In genomic region chr7:141464603-141465201, GRCm38 (mm10) we compare ENCODE assay signal across 9 mouse cellular contexts. TPM values are rescaled to one million over a fixed set of nuclear protein-coding genes. Genes with fewer than 3 reads are reported as not detected.
A peak's percentile ranks its signal among the peaks of the same experiment; 100 is the strongest.
DNase-seq lines count a peak whose midpoint lies in the region; ATAC-seq and TF ChIP-seq lines count a peak whose summit lies in the region.
"Had no signal": no experiment of that assay in that cellular context is flagged by ENCODE, and none has a peak within 500 bp of the region (broad histone marks: within the 10 kb centered on the region; RNA-seq: fewer than 3 reads in every experiment).

No protein-coding gene starts in this region.

- H3K9ac ChIP-seq in heart, embryonic 14.5 days (ENCODE audit: low read length), result peak overlapping the region; percentile 65
- H3K9ac ChIP-seq in midbrain, embryonic 12.5 days (replicated peaks), result no peak overlapping the region

- peak overlapping the region; percentile 64 for H3K4me2 ChIP-seq in heart, embryonic 14.5 days (ENCODE audit: low read length)
- H3K4me2 ChIP-seq in midbrain, embryonic 12.5 days (replicated peaks), result peak overlapping the region; percentile 25

- peak overlapping the region; percentile 11 to 73; a peak in 2 of 4 replicates for H3K27ac ChIP-seq in heart, embryonic 14.5 days (replicated peaks in 1 of 2; ENCODE audit: control insufficient read depth in 1 of 2, insufficient read depth in 1 of 2, low read depth in 2 of 2, low read length in 2 of 2)
- no peak overlapping the region for H3K27ac ChIP-seq in midbrain, embryonic 12.5 days (replicated peaks)

- H3K4me1 ChIP-seq in G1E (ENCODE audit: insufficient read depth, low read depth, low read length), result peaks cover 65% of the 10 kb centered on the region
- peaks cover 38 to 57% of the 10 kb centered on the region in 2 experiments for H3K4me1 ChIP-seq in heart, embryonic 14.5 days (ENCODE audit: control insufficient read depth in 2 of 2, insufficient read depth in 2 of 2, low read length in 2 of 2)
- peaks cover 49% of the 10 kb centered on the region for H3K4me1 ChIP-seq in midbrain, embryonic 12.5 days

- no peak for ATAC-seq in cerebellum, adult (ENCODE audit: insufficient number of reproducible peaks, low FRiP score, low TSS enrichment)
- no peak for ATAC-seq in G1E (ENCODE audit: extremely low read depth, insufficient number of reproducible peaks, low FRiP score, poor library complexity, severe bottlenecking)
- ATAC-seq in heart, embryonic 14.5 days (ENCODE audit: insufficient number of reproducible peaks, insufficient read depth, low FRiP score, low read depth), result no peak
- ATAC-seq in midbrain, embryonic 12.5 days (ENCODE audit: low FRiP score, low read depth), result no peak

- no peak for TF ChIP-seq CTCF in G1E (IDR thresholded peaks at IDR 0.05; ENCODE audit: low read depth, low read length)

- WGBS in heart, embryonic 14.5 days, result 9% methylated on average over 38 of the region's 38 CpGs
- 4% methylated on average over 33 of the region's 38 CpGs for WGBS in midbrain, embryonic 12.5 days

- no peaks in the 10 kb centered on the region for H3K9me3 ChIP-seq in G1E (replicated peaks)
- H3K9me3 ChIP-seq in heart, embryonic 14.5 days (ENCODE audit: control insufficient read depth, low read length), result no peaks in the 10 kb centered on the region
- H3K9me3 ChIP-seq in midbrain, embryonic 12.5 days, result no peaks in the 10 kb centered on the region

- DNase-seq in cerebellum, adult 8-10 months, result peak; percentile 30
- no peak for DNase-seq in G1E (ENCODE audit: low spot score)
- peak; percentile 68 to 81 for DNase-seq in kidney, postnatal 25 days
- DNase-seq in right cerebral cortex, postnatal 36 days (ENCODE audit: low spot score in 2 of 2), result no peak
- no peak for DNase-seq in right cerebral cortex, postnatal 4 days

- H3K27me3 ChIP-seq in G1E (ENCODE audit: insufficient read depth, low read length), result peaks cover 50% of the 10 kb centered on the region
- H3K27me3 ChIP-seq in heart, embryonic 14.5 days (ENCODE audit: control insufficient read depth, insufficient read depth, low read length), result peaks cover 30% of the 10 kb centered on the region
- H3K27me3 ChIP-seq in midbrain, embryonic 12.5 days, result peaks cover 75% of the 10 kb centered on the region

- peaks cover 26% of the 10 kb centered on the region for H3K36me3 ChIP-seq in G1E (replicated peaks)
- peaks cover 11% of the 10 kb centered on the region for H3K36me3 ChIP-seq in heart, embryonic 14.5 days (ENCODE audit: control insufficient read depth, insufficient read depth, low read length)
- H3K36me3 ChIP-seq in midbrain, embryonic 12.5 days, result peaks cover 7% of the 10 kb centered on the region; the same call in 1 of the 2 replicates

- 0 out of 2 replicates have a peak overlapping the region, but pooled peaks have one; percentile 5 for H3K4me3 ChIP-seq in G1E (ENCODE audit: low read depth, low read length)
- peak overlapping the region; percentile 7 to 25 for H3K4me3 ChIP-seq in heart, embryonic 14.5 days (ENCODE audit: control insufficient read depth in 1 of 2, insufficient read depth in 1 of 2, low read depth in 1 of 2, low read length in 2 of 2)
- peak overlapping the region; percentile 17 for H3K4me3 ChIP-seq in midbrain, embryonic 12.5 days
- H3K4me3 ChIP-seq: erythroblast, embryonic 14.5 days had no signal

RNA-seq across cellular contexts. Expression of gene Cd151, which starts 2.5 kb away (rescaled TPM):
- total RNA-seq in G1E (2014; fragmentation: Nextera tagmentation) (6.4 and 13.8 TPM in 2 replicates), G1E (2017) (18.1 and 24.3 TPM in 2 replicates)
- 8.0 and 13.3 TPM in 2 replicates for polyA plus RNA-seq in G1E (2012)
- polyA plus RNA-seq in heart, embryonic 14.5 days (2014; fragmentation: Nextera tagmentation; extraction: Ambion mirVana), result 77.5 and 115 TPM in 2 replicates
- polyA plus RNA-seq in midbrain, embryonic 12.5 days (2016; fragmentation: Nextera tagmentation; extraction: Ambion mirVana), result 14.8 and 15.6 TPM in 2 replicates

RNA-seq across cellular contexts. Expression of gene Cracr2b, which starts 3.8 kb away (rescaled TPM):
- total RNA-seq in G1E (2014; fragmentation: Nextera tagmentation) (not detected in 2 replicates), G1E (2017) (0.44 TPM in 1 of 2 replicates, not detected in the other)
- polyA plus RNA-seq in G1E (2012), result not detected in 2 replicates
- polyA plus RNA-seq in heart, embryonic 14.5 days (2014; fragmentation: Nextera tagmentation; extraction: Ambion mirVana), result 20.4 and 25.6 TPM in 2 replicates
- polyA plus RNA-seq in midbrain, embryonic 12.5 days (2016; fragmentation: Nextera tagmentation; extraction: Ambion mirVana), result 5.4 and 6.0 TPM in 2 replicates

RNA-seq across cellular contexts. Expression of gene Pnpla2, which starts 9.7 kb away (rescaled TPM):
- total RNA-seq in G1E (2014; fragmentation: Nextera tagmentation) (23.6 and 26.7 TPM in 2 replicates), G1E (2017) (7.1 and 9.9 TPM in 2 replicates)
- polyA plus RNA-seq in G1E (2012), result 49.9 and 50.5 TPM in 2 replicates
- polyA plus RNA-seq in heart, embryonic 14.5 days (2014; fragmentation: Nextera tagmentation; extraction: Ambion mirVana), result 48.7 and 49.0 TPM in 2 replicates
- polyA plus RNA-seq in midbrain, embryonic 12.5 days (2016; fragmentation: Nextera tagmentation; extraction: Ambion mirVana), result 15.6 and 18.3 TPM in 2 replicates

RNA-seq across cellular contexts. Expression of gene Polr2l, which starts 10.2 kb away (rescaled TPM):
- total RNA-seq in G1E (2014; fragmentation: Nextera tagmentation) (13.0 and 18.7 TPM in 2 replicates), G1E (2017) (61.0 and 66.9 TPM in 2 replicates)
- 58.3 and 69.4 TPM in 2 replicates for polyA plus RNA-seq in G1E (2012)
- 73.2 and 78.0 TPM in 2 replicates for polyA plus RNA-seq in heart, embryonic 14.5 days (2014; fragmentation: Nextera tagmentation; extraction: Ambion mirVana)
- 73.8 and 75.0 TPM in 2 replicates for polyA plus RNA-seq in midbrain, embryonic 12.5 days (2016; fragmentation: Nextera tagmentation; extraction: Ambion mirVana)

RNA-seq across cellular contexts. Expression of gene Tspan4, which starts 10.3 kb away (rescaled TPM):
- total RNA-seq in G1E (2014; fragmentation: Nextera tagmentation) (13.5 and 14.6 TPM in 2 replicates), G1E (2017) (28.7 and 35.3 TPM in 2 replicates)
- 15.3 and 16.2 TPM in 2 replicates for polyA plus RNA-seq in G1E (2012)
- polyA plus RNA-seq in heart, embryonic 14.5 days (2014; fragmentation: Nextera tagmentation; extraction: Ambion mirVana), result 61.5 and 65.0 TPM in 2 replicates
- 25.3 and 32.6 TPM in 2 replicates for polyA plus RNA-seq in midbrain, embryonic 12.5 days (2016; fragmentation: Nextera tagmentation; extraction: Ambion mirVana)

Comparison
In these comparisons a context has a peak if more than half of its experiments do, and no peak if none do; other contexts are left out.
1. DNase-seq: peak in cerebellum, adult 8-10 months (single experiment) and kidney, postnatal 25 days (2 of 2); none in G1E (single experiment), right cerebral cortex, postnatal 36 days (0 of 2) and right cerebral cortex, postnatal 4 days (single experiment).
2. Peak in every context shown above with its lines, with median percentiles within 50 percentile points of each other: H3K4me3 ChIP-seq.